Mouse (Mus musculus): Measurements from ENCODE around the gene Tlk2. TPM values are rescaled to one million over a fixed set of nuclear protein-coding genes. Genes with fewer than 3 reads are reported as not detected.

The Tlk2 gene
- polyA plus RNA-seq, 1 experiment from 2014 or later = 23.0 TPM

Other genes with a start within 250 kb of the Tlk2 start
- 1.6 and 2.0 TPM in 2 replicates for gene Efcab3, start 115.2 kb upstream of the Tlk2 start, polyA plus RNA-seq (2014; fragmentation: Nextera tagmentation; extraction: Ambion mirVana)
- 40.7 and 48.6 TPM in 2 replicates for gene Mettl2, start 52.4 kb upstream of the Tlk2 start, polyA plus RNA-seq (2014; fragmentation: Nextera tagmentation; extraction: Ambion mirVana)
- gene Gm10842, start 31.9 kb upstream of the Tlk2 start, polyA plus RNA-seq (2014; fragmentation: Nextera tagmentation; extraction: Ambion mirVana) = not detected in 2 replicates
- 8.7 and 8.8 TPM in 2 replicates for gene Mrc2, start 113.8 kb downstream of the Tlk2 start, polyA plus RNA-seq (2014; fragmentation: Nextera tagmentation; extraction: Ambion mirVana)